ENCODE assay signal across 25 mouse cellular contexts in the genomic region with DNA sequence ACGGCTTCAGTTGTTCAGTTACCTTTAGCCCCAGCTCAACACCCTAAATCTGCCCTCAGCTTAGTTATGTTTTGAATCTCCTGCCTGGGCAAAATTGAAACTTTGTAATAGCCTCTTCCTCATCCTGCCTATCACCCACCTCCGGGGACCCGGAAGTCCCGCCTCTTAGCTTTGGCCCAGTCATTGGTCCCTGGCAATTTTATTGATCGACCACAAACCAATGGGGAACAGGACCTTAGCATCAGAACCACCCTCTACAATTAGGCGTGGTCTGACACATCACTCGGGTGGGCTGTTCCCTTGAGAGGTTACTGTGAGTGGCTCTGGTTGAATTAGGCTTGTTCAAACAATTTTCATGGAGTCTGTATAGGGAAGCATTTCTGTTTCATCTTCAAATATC.
DNase-seq lines count a peak whose midpoint lies in the region; ATAC-seq and TF ChIP-seq lines count a peak whose summit lies in the region.
"Had no signal": no experiment of that assay in that cellular context is flagged by ENCODE, and none has a peak within 500 bp of the region (broad histone marks: within the 10 kb centered on the region; RNA-seq: fewer than 3 reads in every experiment).

No protein-coding gene starts in this region.

- H3K9me3 ChIP-seq in ES-Bruce4 (replicated peaks; ENCODE audit: control insufficient read depth, insufficient read depth, low read length, poor library complexity, severe bottlenecking): no peaks in the 10 kb centered on the region
- H3K9me3 ChIP-seq: heart, embryonic 15.5 days; limb, embryonic 13.5 days; liver, embryonic 15.5 days; midbrain, embryonic 10.5 days had no signal

- H3K4me3 ChIP-seq in liver, adult 2 months (ENCODE audit: insufficient read depth, low read depth, low read length): no peak overlapping the region
- peak overlapping the region; percentile 5; the same call in 1 of the 2 replicates for H3K4me3 ChIP-seq in ES-Bruce4 (ENCODE audit: low read depth, low read length)
- H3K4me3 ChIP-seq: heart, embryonic 15.5 days; limb, embryonic 13.5 days; liver, embryonic 15.5 days; midbrain, embryonic 10.5 days had no signal

- DNase-seq in liver, adult 2 months (ENCODE audit: extremely low read depth, low read depth, low spot score): peak; percentile 23
- no peak for DNase-seq in liver
- DNase-seq in testis, postnatal 10 days (ENCODE audit: low spot score): peak; percentile 45
- no peak for DNase-seq in cerebellum, adult 8-10 months
- no peak for DNase-seq in adrenal gland, postnatal 14 days
- no peak for DNase-seq in gastrocnemius, postnatal 36 days
- DNase-seq: adrenal gland, adult 8-10 months; cerebellum, adult 2 months; forebrain, postnatal 0 days; heart, postnatal 36 days; kidney, adult 2 months; layer of hippocampus, adult 9-11 months; thymus, adult 2 months had no signal

- H3K79me2 ChIP-seq in liver, adult 2 months (ENCODE audit: control insufficient read depth, insufficient read depth, low read length): no peaks in the 10 kb centered on the region

- H3K4me1 ChIP-seq in liver, adult 2 months (ENCODE audit: control insufficient read depth, insufficient read depth, low read length): no peaks in the 10 kb centered on the region
- no peaks in the 10 kb centered on the region for H3K4me1 ChIP-seq in ES-Bruce4 (ENCODE audit: control insufficient read depth, insufficient read depth, low read length)
- H3K4me1 ChIP-seq: liver, embryonic 15.5 days had no signal

- no peak overlapping the region for H3K27ac ChIP-seq in liver, adult 2 months (replicated peaks; ENCODE audit: insufficient read depth, low read depth, low read length)
- no peak overlapping the region for H3K27ac ChIP-seq in ES-Bruce4 (ENCODE audit: insufficient read depth, low read length)
- H3K27ac ChIP-seq: hindbrain, embryonic 14.5 days; kidney, postnatal 0 days; limb, embryonic 13.5 days; liver, embryonic 15.5 days; macrophage; midbrain, embryonic 10.5 days had no signal

- ATAC-seq in common myeloid progenitor, adult 5-6 weeks (replicated peaks; ENCODE audit: low read depth, poor library complexity, severe bottlenecking): peak; percentile 83
- ATAC-seq: activated CD4-positive, CD25-positive, alpha-beta regulatory T cell, adult 4 months; forebrain, postnatal 0 days; inflammation-experienced regulatory T-cells, adult 6 months; Patski had no signal

- no peak for TF ChIP-seq CTCF in liver, adult 2 months (IDR thresholded peaks at IDR 0.05; ENCODE audit: low read depth, low read length)
- TF ChIP-seq CTCF in ES-Bruce4 (IDR thresholded peaks at IDR 0.05; ENCODE audit: low read depth, low read length): no peak

- no peak for TF ChIP-seq POLR2A in liver, adult 2 months (IDR thresholded peaks at IDR 0.05; ENCODE audit: extremely low read depth, insufficient read depth, low read length)
- no peak for TF ChIP-seq POLR2A in ES-Bruce4 (IDR thresholded peaks at IDR 0.05; ENCODE audit: insufficient read depth, low read length)

- H3K27me3 ChIP-seq in liver, adult 2 months (ENCODE audit: control insufficient read depth, insufficient read depth, low read length): peaks cover 2% of the 10 kb centered on the region; the same call in 1 of the 2 replicates
- no peaks in the 10 kb centered on the region for H3K27me3 ChIP-seq in ES-Bruce4 (ENCODE audit: control insufficient read depth, insufficient read depth, low read length, poor library complexity, severe bottlenecking)
- H3K27me3 ChIP-seq: heart, embryonic 15.5 days; limb, embryonic 13.5 days; liver, embryonic 15.5 days; Patski had no signal

- H3K36me3 ChIP-seq in liver, adult 2 months (ENCODE audit: control insufficient read depth, insufficient read depth, low read length): no peaks in the 10 kb centered on the region
- no peaks in the 10 kb centered on the region for H3K36me3 ChIP-seq in ES-Bruce4 (ENCODE audit: control insufficient read depth, insufficient read depth, low read length, poor library complexity, severe bottlenecking)
- H3K36me3 ChIP-seq: heart, embryonic 15.5 days; liver, embryonic 15.5 days had no signal

- 85% methylated on average over 7 of the region's 7 CpGs for WGBS in liver, adult 2 months

- no peak overlapping the region for H3K9ac ChIP-seq in liver, adult 2 months (ENCODE audit: low read depth, low read length)
- no peak overlapping the region for H3K9ac ChIP-seq in ES-Bruce4 (ENCODE audit: low read depth, poor library complexity, severe bottlenecking)
- H3K9ac ChIP-seq: forebrain, postnatal 0 days; heart, embryonic 15.5 days; limb, embryonic 13.5 days; liver, embryonic 15.5 days had no signal

- TF ChIP-seq EP300 in ES-Bruce4 (IDR thresholded peaks at IDR 0.05; ENCODE audit: insufficient read depth, low read depth, low read length): no peak

- intact Hi-C loops in gastrocnemius, postnatal 36 days (cut with DNase I): no loop called here

Comparison
In these comparisons a context has a peak if more than half of its experiments do, and no peak if none do; other contexts are left out.
1. DNase-seq: peak in liver, adult 2 months (single experiment) and testis, postnatal 10 days (single experiment); none in liver (single experiment), cerebellum, adult 8-10 months (single experiment), adrenal gland, postnatal 14 days (single experiment) and gastrocnemius, postnatal 36 days (0 of 2).